Mouse (Mus musculus): ENCODE data around the gene Cdk9. TPM values are rescaled to one million over a fixed set of nuclear protein-coding genes. Genes with fewer than 3 reads are reported as not detected.
A peak's percentile ranks its signal among the peaks of the same experiment; 100 is the strongest.

The Cdk9 gene
- polyA plus RNA-seq, 1 experiment from 2014 or later, result 75.1 TPM

- H3K4me3 ChIP-seq (ENCODE audit: low read depth, low read length), result no peak overlapping the region
- peaks cover 3% of the 10 kb centered on the region; the same call in 1 of the 2 replicates for H3K36me3 ChIP-seq (ENCODE audit: control insufficient read depth, insufficient read depth, low read length)
- no peak for ATAC-seq
- H3K9me3 ChIP-seq (replicated peaks; ENCODE audit: control insufficient read depth, low read length), result no peaks in the 10 kb centered on the region
- no peak overlapping the region for H3K27ac ChIP-seq (ENCODE audit: low read depth, low read length)
- H3K9ac ChIP-seq (ENCODE audit: low read length), result no peak overlapping the region
- H3K4me2 ChIP-seq (ENCODE audit: low read length), result no peak overlapping the region
- 91% methylated on average over 14 of the region's 14 CpGs for WGBS
- DNase-seq (ENCODE audit: low spot score), result no peak
- H3K4me1 ChIP-seq (ENCODE audit: control insufficient read depth, insufficient read depth, low read length), result peaks cover 6% of the 10 kb centered on the region; the same call in 1 of the 2 replicates
- H3K27me3 ChIP-seq (replicated peaks; ENCODE audit: control insufficient read depth, insufficient read depth, low read length), result no peaks in the 10 kb centered on the region
Observed at GRCm38 (mm10) chr2:32692496-32692895, 20.4 kb downstream of the Cdk9 start.

DNA sequence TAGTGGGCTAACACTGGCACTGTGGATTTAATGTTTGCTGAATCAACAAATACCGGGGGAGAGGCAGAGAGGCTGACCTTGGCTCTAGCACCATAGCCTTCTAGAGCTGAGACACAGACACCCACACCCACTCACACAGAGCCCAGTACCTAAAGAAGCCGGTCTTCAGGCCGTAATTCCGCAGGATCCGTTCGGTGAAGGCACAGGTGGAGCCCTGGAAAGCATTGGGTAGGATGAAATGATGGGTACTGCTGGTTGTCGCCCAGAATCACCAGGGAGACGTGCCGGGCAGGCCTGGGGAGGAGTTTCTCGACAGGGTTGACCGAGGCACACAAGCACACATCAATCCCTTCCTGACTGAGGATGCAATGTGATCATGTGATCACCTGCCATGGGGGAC, 21.8 kb downstream of the Cdk9 start:
- DNase-seq (ENCODE audit: low spot score) (no peak), ATAC-seq (no peak)
- Histone ChIP-seq H3K27ac (ENCODE audit: low read depth, low read length) (no peak overlapping the region), H3K4me1 (ENCODE audit: control insufficient read depth, insufficient read depth, low read length) (peaks cover 6% of the 10 kb centered on the region; the same call in 1 of the 2 replicates), H3K4me2 (ENCODE audit: low read length) (no peak overlapping the region), H3K9me3 (replicated peaks; ENCODE audit: control insufficient read depth, low read length) (no peaks in the 10 kb centered on the region), H3K27me3 (replicated peaks; ENCODE audit: control insufficient read depth, insufficient read depth, low read length) (no peaks in the 10 kb centered on the region), H3K36me3 (ENCODE audit: control insufficient read depth, insufficient read depth, low read length) (peaks cover 12% of the 10 kb centered on the region), H3K9ac (ENCODE audit: low read length) (no peak overlapping the region), H3K4me3 (ENCODE audit: low read depth, low read length) (no peak overlapping the region)
- 89% methylated on average over 11 of the region's 11 CpGs for WGBS

GRCm38 (mm10) chr2:32689420-32689819, 23.5 kb downstream of the Cdk9 start:
- no peak for ATAC-seq
- H3K27ac ChIP-seq (ENCODE audit: low read depth, low read length), result no peak overlapping the region

DNA sequence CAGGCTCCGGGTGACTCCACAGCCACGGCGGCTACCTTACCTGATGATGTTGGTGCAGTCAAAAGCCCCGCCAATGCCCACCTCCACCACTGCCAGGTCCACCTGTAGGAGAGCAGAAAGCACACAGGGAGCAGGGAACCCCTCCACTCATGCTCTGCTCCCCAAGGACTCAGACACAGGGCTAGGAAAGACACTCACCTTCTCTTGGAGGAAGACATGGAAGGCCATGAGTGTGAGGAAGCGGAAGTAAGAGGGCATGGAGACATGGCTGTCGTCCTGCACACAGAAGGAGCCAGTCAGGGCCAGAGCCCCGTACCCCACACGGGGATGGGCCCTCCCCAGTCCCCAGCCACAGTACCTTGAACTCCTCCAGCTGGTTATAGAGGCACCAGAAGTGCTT, 25.3 kb downstream of the Cdk9 start:
- H3K27ac ChIP-seq (ENCODE audit: low read depth, low read length), result no peak overlapping the region
- no peaks in the 10 kb centered on the region for H3K27me3 ChIP-seq (replicated peaks; ENCODE audit: control insufficient read depth, insufficient read depth, low read length)
- H3K36me3 ChIP-seq (ENCODE audit: control insufficient read depth, insufficient read depth, low read length), result peaks cover 44% of the 10 kb centered on the region
- no peak overlapping the region for H3K9ac ChIP-seq (ENCODE audit: low read length)
- H3K4me3 ChIP-seq (ENCODE audit: low read depth, low read length), result no peak overlapping the region
- 93% methylated on average over 8 of the region's 8 CpGs for WGBS
- no peak overlapping the region for H3K4me2 ChIP-seq (ENCODE audit: low read length)
- no peak for DNase-seq (ENCODE audit: low spot score)
- no peaks in the 10 kb centered on the region for H3K9me3 ChIP-seq (replicated peaks; ENCODE audit: control insufficient read depth, low read length)
- no peak for ATAC-seq
- H3K4me1 ChIP-seq (ENCODE audit: control insufficient read depth, insufficient read depth, low read length), result no peaks in the 10 kb centered on the region

More at GRCm38 (mm10) chr2:32689420-32689819, 23.5 kb downstream of the Cdk9 start:
- Histone ChIP-seq H3K36me3 (ENCODE audit: control insufficient read depth, insufficient read depth, low read length) (peaks cover 28% of the 10 kb centered on the region), H3K9me3 (replicated peaks; ENCODE audit: control insufficient read depth, low read length) (no peaks in the 10 kb centered on the region), H3K4me1 (ENCODE audit: control insufficient read depth, insufficient read depth, low read length) (peaks cover 6% of the 10 kb centered on the region; the same call in 1 of the 2 replicates), H3K4me3 (ENCODE audit: low read depth, low read length) (no peak overlapping the region), H3K9ac (ENCODE audit: low read length) (no peak overlapping the region), H3K27me3 (replicated peaks; ENCODE audit: control insufficient read depth, insufficient read depth, low read length) (no peaks in the 10 kb centered on the region), H3K4me2 (ENCODE audit: low read length) (no peak overlapping the region)
- peak; percentile 90 for DNase-seq (ENCODE audit: low spot score)
- 19% methylated on average over 5 of the region's 5 CpGs for WGBS

- H3K4me1 ChIP-seq (ENCODE audit: control insufficient read depth, insufficient read depth, low read length), result no peaks in the 10 kb centered on the region
- ATAC-seq (no peak), DNase-seq (ENCODE audit: low spot score) (no peak)
- H3K4me3 ChIP-seq (ENCODE audit: low read depth, low read length), result no peak overlapping the region
- WGBS, result 90% methylated on average over 6 of the region's 6 CpGs
- H3K36me3 ChIP-seq (ENCODE audit: control insufficient read depth, insufficient read depth, low read length), result peaks cover 48% of the 10 kb centered on the region
- no peak overlapping the region for H3K4me2 ChIP-seq (ENCODE audit: low read length)
- H3K27me3 ChIP-seq (replicated peaks; ENCODE audit: control insufficient read depth, insufficient read depth, low read length), result no peaks in the 10 kb centered on the region
- H3K9ac ChIP-seq (ENCODE audit: low read length), result no peak overlapping the region
- H3K9me3 ChIP-seq (replicated peaks; ENCODE audit: control insufficient read depth, low read length), result no peaks in the 10 kb centered on the region
- H3K27ac ChIP-seq (ENCODE audit: low read depth, low read length), result no peak overlapping the region
Observed at GRCm38 (mm10) chr2:32686640-32687039, 26.2 kb downstream of the Cdk9 start.

GRCm38 (mm10) chr2:32685807-32686206, 27.1 kb downstream of the Cdk9 start:
- H3K4me1 ChIP-seq (ENCODE audit: control insufficient read depth, insufficient read depth, low read length), result no peaks in the 10 kb centered on the region
- H3K4me2 ChIP-seq (ENCODE audit: low read length), result no peak overlapping the region
- H3K9me3 ChIP-seq (replicated peaks; ENCODE audit: control insufficient read depth, low read length), result no peaks in the 10 kb centered on the region
- ATAC-seq (no peak), DNase-seq (ENCODE audit: low spot score) (no peak)
- peaks cover 48% of the 10 kb centered on the region for H3K36me3 ChIP-seq (ENCODE audit: control insufficient read depth, insufficient read depth, low read length)
- H3K27ac ChIP-seq (ENCODE audit: low read depth, low read length), result no peak overlapping the region
- 97% methylated on average over 3 of the region's 3 CpGs for WGBS
- H3K9ac ChIP-seq (ENCODE audit: low read length), result no peak overlapping the region
- H3K4me3 ChIP-seq (ENCODE audit: low read depth, low read length), result no peak overlapping the region
- no peaks in the 10 kb centered on the region for H3K27me3 ChIP-seq (replicated peaks; ENCODE audit: control insufficient read depth, insufficient read depth, low read length)

DNA sequence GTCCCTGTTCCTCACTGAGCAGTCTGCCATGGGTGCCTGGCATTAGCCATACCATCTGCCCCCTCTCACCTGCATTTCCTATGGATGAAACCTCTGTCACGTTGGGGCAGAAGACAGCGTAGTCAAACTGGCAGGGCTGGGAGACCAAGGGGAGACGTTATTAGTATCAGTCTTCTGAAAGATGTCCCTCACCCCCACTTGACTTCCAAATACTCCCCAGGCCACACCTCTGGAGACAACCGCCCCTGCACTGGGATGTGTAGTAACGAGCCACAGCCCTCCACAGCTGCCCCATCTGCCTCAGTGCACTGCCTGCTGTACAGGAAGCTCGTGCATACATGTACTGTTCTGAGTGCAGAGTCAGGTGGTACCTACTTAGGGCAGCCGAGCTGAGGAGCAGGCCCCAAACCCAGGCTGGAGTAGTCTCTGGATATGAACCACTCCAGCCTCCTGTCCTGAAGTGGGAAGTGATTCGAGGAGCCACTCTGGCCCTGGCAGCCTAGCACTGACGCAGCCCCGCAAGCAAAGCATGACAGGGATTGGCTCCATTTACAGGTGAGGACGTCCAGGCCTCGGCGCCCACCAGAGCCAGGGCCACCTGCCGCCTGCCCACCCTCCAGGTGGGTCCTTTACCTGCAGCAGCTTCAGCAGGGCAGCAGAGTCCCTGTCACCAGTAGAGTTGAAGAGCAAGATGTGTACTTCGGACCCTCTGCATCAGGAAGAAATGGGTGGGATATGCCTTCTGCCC, 28.0 kb downstream of the Cdk9 start:
- no peak overlapping the region for H3K4me3 ChIP-seq (ENCODE audit: low read depth, low read length)
- peaks cover 48% of the 10 kb centered on the region for H3K36me3 ChIP-seq (ENCODE audit: control insufficient read depth, insufficient read depth, low read length)
- 91% methylated on average over 15 of the region's 15 CpGs for WGBS
- H3K9me3 ChIP-seq (replicated peaks; ENCODE audit: control insufficient read depth, low read length), result no peaks in the 10 kb centered on the region
- no peak for ATAC-seq
- H3K27ac ChIP-seq (ENCODE audit: low read depth, low read length), result no peak overlapping the region
- H3K4me1 ChIP-seq (ENCODE audit: control insufficient read depth, insufficient read depth, low read length), result no peaks in the 10 kb centered on the region
- no peak overlapping the region for H3K4me2 ChIP-seq (ENCODE audit: low read length)
- no peak overlapping the region for H3K9ac ChIP-seq (ENCODE audit: low read length)
- H3K27me3 ChIP-seq (replicated peaks; ENCODE audit: control insufficient read depth, insufficient read depth, low read length), result no peaks in the 10 kb centered on the region
- DNase-seq (ENCODE audit: low spot score), result no peak

- 90% methylated on average over 10 of the region's 10 CpGs for WGBS
- H3K9ac ChIP-seq (ENCODE audit: low read length), result no peak overlapping the region
- no peak for DNase-seq (ENCODE audit: low spot score)
- no peaks in the 10 kb centered on the region for H3K9me3 ChIP-seq (replicated peaks; ENCODE audit: control insufficient read depth, low read length)
- H3K27ac ChIP-seq (ENCODE audit: low read depth, low read length), result no peak overlapping the region
- H3K4me3 ChIP-seq (ENCODE audit: low read depth, low read length), result no peak overlapping the region
- H3K4me2 ChIP-seq (ENCODE audit: low read length), result no peak overlapping the region
- H3K4me1 ChIP-seq (ENCODE audit: control insufficient read depth, insufficient read depth, low read length), result no peaks in the 10 kb centered on the region
- peaks cover 48% of the 10 kb centered on the region for H3K36me3 ChIP-seq (ENCODE audit: control insufficient read depth, insufficient read depth, low read length)
- ATAC-seq, result no peak
- no peaks in the 10 kb centered on the region for H3K27me3 ChIP-seq (replicated peaks; ENCODE audit: control insufficient read depth, insufficient read depth, low read length)
Observed at GRCm38 (mm10) chr2:32683701-32684100, 29.2 kb downstream of the Cdk9 start.

- Histone ChIP-seq H3K36me3 (ENCODE audit: control insufficient read depth, insufficient read depth, low read length) (peaks cover 48% of the 10 kb centered on the region), H3K27me3 (replicated peaks; ENCODE audit: control insufficient read depth, insufficient read depth, low read length) (no peaks in the 10 kb centered on the region), H3K4me3 (ENCODE audit: low read depth, low read length) (no peak overlapping the region), H3K27ac (ENCODE audit: low read depth, low read length) (no peak overlapping the region), H3K4me1 (ENCODE audit: control insufficient read depth, insufficient read depth, low read length) (no peaks in the 10 kb centered on the region), H3K9me3 (replicated peaks; ENCODE audit: control insufficient read depth, low read length) (no peaks in the 10 kb centered on the region), H3K9ac (ENCODE audit: low read length) (no peak overlapping the region), H3K4me2 (ENCODE audit: low read length) (no peak overlapping the region)
- DNase-seq (ENCODE audit: low spot score), result no peak
- no peak for ATAC-seq
- 82% methylated on average over 14 of the region's 14 CpGs for WGBS
Observed at GRCm38 (mm10) chr2:32682721-32683417, 30.0 kb downstream of the Cdk9 start.

Data from forebrain, embryonic 14.5 days (tissue).